Comparison of ENCODE assay signal across 9 mouse cellular contexts in genomic region chr2:101715650-101716323, GRCm38 (mm10). TPM values are rescaled to one million over a fixed set of nuclear protein-coding genes. Genes with fewer than 3 reads are reported as not detected.
DNase-seq lines count a peak whose midpoint lies in the region; ATAC-seq and TF ChIP-seq lines count a peak whose summit lies in the region.
"Had no signal": no experiment of that assay in that cellular context is flagged by ENCODE, and none has a peak within 500 bp of the region (broad histone marks: within the 10 kb centered on the region; RNA-seq: fewer than 3 reads in every experiment).

No protein-coding gene starts in this region.

- peak; percentile 31 for DNase-seq in kidney, postnatal 0 days (ENCODE audit: low spot score)
- DNase-seq in kidney, adult 11 months = no peak
- DNase-seq in ES-CJ7 (ENCODE audit: low read depth, low spot score) = peak; percentile 65
- peak; percentile 28 to 63 for DNase-seq in adrenal gland, postnatal 36 days
- DNase-seq in limb, embryonic 10.5 days (ENCODE audit: low spot score) = peak; percentile 42
- peak; percentile 54 for DNase-seq in retina, postnatal 1 day
- no peak for DNase-seq in cerebellum, adult 9-11 months

- no peak overlapping the region for H3K4me2 ChIP-seq in kidney, postnatal 0 days (ENCODE audit: low read length)
- no peak overlapping the region for H3K4me2 ChIP-seq in forebrain, embryonic 15.5 days (replicated peaks)

- no peak overlapping the region for H3K27ac ChIP-seq in kidney, postnatal 0 days
- H3K27ac ChIP-seq in limb, embryonic 10.5 days = no peak overlapping the region
- H3K27ac ChIP-seq in forebrain, embryonic 15.5 days (replicated peaks) = no peak overlapping the region
- H3K27ac ChIP-seq: macrophage had no signal

- H3K4me1 ChIP-seq in kidney, postnatal 0 days (replicated peaks; ENCODE audit: insufficient read depth, low read length) = no peaks in the 10 kb centered on the region
- H3K4me1 ChIP-seq in limb, embryonic 10.5 days = no peaks in the 10 kb centered on the region
- H3K4me1 ChIP-seq in forebrain, embryonic 15.5 days = no peaks in the 10 kb centered on the region

- H3K27me3 ChIP-seq in kidney, postnatal 0 days (ENCODE audit: insufficient read depth, low read length) = no peaks in the 10 kb centered on the region
- H3K27me3 ChIP-seq in limb, embryonic 10.5 days (ENCODE audit: low read depth, poor library complexity, severe bottlenecking) = no peaks in the 10 kb centered on the region
- H3K27me3 ChIP-seq in forebrain, embryonic 15.5 days = no peaks in the 10 kb centered on the region

- 85% methylated on average over 8 of the region's 8 CpGs for WGBS in kidney, postnatal 0 days
- 86% methylated on average over 8 of the region's 8 CpGs for WGBS in limb, embryonic 10.5 days
- WGBS in forebrain, embryonic 15.5 days = 78% methylated on average over 8 of the region's 8 CpGs

- ATAC-seq in kidney, postnatal 0 days (replicated peaks; ENCODE audit: low FRiP score, low read depth) = no peak
- ATAC-seq in forebrain, embryonic 15.5 days (replicated peaks) = no peak

- no peak overlapping the region for H3K4me3 ChIP-seq in kidney, postnatal 0 days (replicated peaks; ENCODE audit: low read depth, low read length)
- no peak overlapping the region for H3K4me3 ChIP-seq in limb, embryonic 10.5 days
- H3K4me3 ChIP-seq in forebrain, embryonic 15.5 days = no peak overlapping the region

- H3K36me3 ChIP-seq in kidney, postnatal 0 days (ENCODE audit: insufficient read depth, low read length) = peaks cover 13% of the 10 kb centered on the region; the same call in 1 of the 2 replicates
- H3K36me3 ChIP-seq in limb, embryonic 10.5 days = peaks cover 24% of the 10 kb centered on the region
- no peaks in the 10 kb centered on the region for H3K36me3 ChIP-seq in forebrain, embryonic 15.5 days

- H3K9me3 ChIP-seq in kidney, postnatal 0 days (replicated peaks; ENCODE audit: low read length) = no peaks in the 10 kb centered on the region
- no peaks in the 10 kb centered on the region for H3K9me3 ChIP-seq in limb, embryonic 10.5 days (replicated peaks)
- H3K9me3 ChIP-seq in forebrain, embryonic 15.5 days = no peaks in the 10 kb centered on the region

- no peak overlapping the region for H3K9ac ChIP-seq in kidney, postnatal 0 days (ENCODE audit: low read depth, low read length)
- H3K9ac ChIP-seq in forebrain, embryonic 15.5 days (replicated peaks) = no peak overlapping the region

- TF ChIP-seq CTCF in kidney, postnatal 0 days (IDR thresholded peaks at IDR 0.05; ENCODE audit: low read depth) = peak; percentile 64

RNA-seq across cellular contexts. Expression of gene Traf6, which starts 37.6 kb away (rescaled TPM):
- polyA plus RNA-seq in kidney, postnatal 0 days (2015; fragmentation: Nextera tagmentation; extraction: Ambion mirVana) = 7.4 and 8.6 TPM in 2 replicates
- 10 to 100 TPM; 19.2 to 20.6 TPM for total RNA-seq in adrenal gland, postnatal 36 days (2021)
- 14.6 and 16.1 TPM in 2 replicates for polyA plus RNA-seq in limb, embryonic 10.5 days (2016; fragmentation: Nextera tagmentation; extraction: Ambion mirVana)
- polyA plus RNA-seq in forebrain, embryonic 15.5 days (2015; fragmentation: Nextera tagmentation; extraction: Ambion mirVana) = 10.3 and 11.2 TPM in 2 replicates

Comparison
In these comparisons a context has a peak if more than half of its experiments do, and no peak if none do; other contexts are left out.
1. DNase-seq: peak in kidney, postnatal 0 days (single experiment), ES-CJ7 (single experiment), adrenal gland, postnatal 36 days (2 of 2), limb, embryonic 10.5 days (single experiment) and retina, postnatal 1 day (single experiment); none in kidney, adult 11 months (single experiment) and cerebellum, adult 9-11 months (single experiment).